Mouse (Mus musculus) bone marrow macrophage, adult 2 months (primary cell): ENCODE results near the gene Sash3.

ENCODE experiments used
- CTCF ChIP-seq: IDR thresholded peaks from 2 replicates; pipeline ENCODE4 v1.5.1; 2012; ENCODE audit warnings: low read depth, mild to moderate bottlenecking, low read length, moderate library complexity
- POLR2A ChIP-seq: IDR thresholded peaks from 2 replicates; pipeline ENCODE4 v1.6.1; 2012; ENCODE audit warnings: mild to moderate bottlenecking, low read depth, low read length, borderline replicate concordance

DNA sequence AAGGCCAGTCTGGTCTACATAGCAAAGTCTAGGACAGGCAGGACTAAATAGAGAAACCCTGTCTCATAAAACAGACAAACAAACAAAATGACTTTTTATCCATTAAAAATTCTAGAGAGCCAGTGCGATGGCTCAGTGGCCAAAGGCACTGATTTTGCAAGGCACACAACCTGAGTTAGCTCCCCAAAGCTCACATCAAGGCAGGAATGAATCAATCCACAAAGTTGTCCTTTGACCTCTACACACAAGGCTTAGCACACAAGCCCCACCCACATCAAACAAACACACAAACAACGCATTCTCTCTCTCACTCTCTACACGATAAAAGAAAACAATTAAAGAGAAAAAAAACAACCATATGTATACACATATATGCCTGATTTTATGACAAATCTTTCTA lies 38.5 kb downstream of the Sash3 start:
- TF ChIP-seq CTCF (no peak), POLR2A (no peak)
